Mouse (Mus musculus) neural tube, embryonic 14.5 days (tissue): ENCODE data around the gene Zfp811. TPM values are rescaled to one million over a fixed set of nuclear protein-coding genes. Genes with fewer than 3 reads are reported as not detected.
"Not testable (repeated sequence)": the region's sequence is repeated elsewhere in the genome, so short reads cannot be mapped to it uniquely, and the experiment has no call there.

Source experiments
- ATAC-seq: fragments of 200-750 bp; cut with Nextera tagmentation; 2 replicates; pipeline ENCODE4 v1.8.0; 2017; ENCODE audit warnings: low read depth, mild to moderate bottlenecking, moderate TSS enrichment, moderate library complexity
- H3K27ac ChIP-seq: fragments of 300-500 bp; sonication (generic); 2 replicates; pipeline ENCODE4 v1.5.1; 2014; ENCODE audit warnings: low read depth, mild to moderate bottlenecking, control low read depth, low read length, moderate library complexity, mixed read lengths
- H3K27me3 ChIP-seq: fragments of 300-500 bp; sonication (generic); 2 replicates; pipeline ENCODE4 v1.6.1; 2014; ENCODE audit warnings: low read length; ENCODE audit not compliant: control insufficient read depth, insufficient read depth
- H3K36me3 ChIP-seq: fragments of 300-500 bp; sonication (generic); 2 replicates; pipeline ENCODE4 v1.6.1; 2014; ENCODE audit warnings: low read length, mixed read lengths; ENCODE audit not compliant: control insufficient read depth, insufficient read depth
- H3K4me1 ChIP-seq: fragments of 300-500 bp; sonication (generic); 2 replicates; pipeline ENCODE4 v1.6.1; 2014; ENCODE audit warnings: low read length; ENCODE audit not compliant: control insufficient read depth, insufficient read depth
- H3K4me2 ChIP-seq: fragments of 300-500 bp; sonication (generic); 2 replicates; pipeline ENCODE4 v1.6.1; 2014; ENCODE audit warnings: mild to moderate bottlenecking, low read depth, low read length, control low read depth
- H3K4me3 ChIP-seq: fragments of 300-500 bp; sonication (generic); 2 replicates; pipeline ENCODE4 v1.5.1; 2014; ENCODE audit warnings: low read depth, low read length, control low read depth, mixed read lengths
- H3K9ac ChIP-seq: fragments of 300-500 bp; sonication (generic); replicated peaks from 2 replicates; pipeline ENCODE4 v1.6.1; 2014; ENCODE audit warnings: low read depth, mild to moderate bottlenecking, control low read depth, low read length, mixed read lengths
- H3K9me3 ChIP-seq: fragments of 300-500 bp; sonication (generic); 2 replicates; pipeline ENCODE4 v1.6.1; 2016; ENCODE audit warnings: low read length; ENCODE audit not compliant: control insufficient read depth
- WGBS: fragments of 180-500 bp; shearing (Covaris S2); extraction: QIAGEN DNeasy Blood & Tissue Kit; methylation state at CpG from one replicate; pipeline ENCODE4 v1.1.7; 2014; 5-methylcytosine and 5-hydroxymethylcytosine counted together
- polyA plus RNA-seq: library from polyadenylated mRNA; unstranded; fragments of >200 nt; fragmentation: Nextera tagmentation; extraction: Ambion mirVana; gene quantifications from 2 replicates; pipeline ENCODE4 v1.2.1, GENCODE M21; 2014

The Zfp811 gene
- polyA plus RNA-seq, result 58.4 and 60.6 TPM in 2 replicates

DNA sequence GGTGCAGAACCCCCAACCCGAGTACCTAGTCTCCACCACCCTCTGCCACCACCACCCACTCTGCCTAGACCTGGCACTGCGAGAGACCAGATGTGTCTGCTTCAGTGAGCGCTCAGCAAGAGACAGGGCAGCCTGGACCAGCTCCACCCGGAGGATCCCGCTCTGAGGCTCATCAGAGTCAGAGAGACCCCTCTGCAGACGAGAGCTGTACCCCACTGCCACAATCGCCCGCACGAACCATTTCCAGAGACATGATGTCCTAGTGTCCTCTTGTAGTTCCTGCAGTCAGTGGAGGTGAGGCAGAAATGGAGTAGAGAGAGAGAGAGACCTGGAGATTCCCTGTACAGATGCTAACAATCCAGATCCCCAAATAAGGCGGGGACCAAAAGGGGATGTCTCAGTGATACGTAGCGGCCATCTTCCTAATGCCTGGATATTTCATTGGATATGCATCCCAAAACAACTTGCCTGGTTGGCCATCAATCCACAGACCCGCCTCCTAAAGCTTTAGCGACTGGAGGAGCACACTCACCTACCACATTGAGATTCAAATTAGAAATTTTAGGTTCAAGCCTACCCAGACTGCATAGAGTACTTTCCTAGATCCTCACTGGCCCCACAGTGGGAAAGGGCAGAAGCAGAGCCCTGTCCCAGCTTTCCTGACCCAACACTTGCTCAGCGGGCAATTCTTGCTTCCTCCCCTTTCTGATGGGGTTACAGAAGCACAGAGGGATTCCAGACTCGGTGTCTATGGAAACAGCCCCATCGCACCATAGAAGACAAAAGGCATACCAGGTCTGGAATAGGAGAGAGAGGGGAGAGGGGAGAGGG lies at the start of gene Zfp811:
Gene Zfp811 (minus strand): TSS at position 388 of the 831 bp plus-strand sequence.
- H3K27me3 ChIP-seq, result no peaks in the 10 kb centered on the region
- H3K9me3 ChIP-seq, result no peaks in the 10 kb centered on the region
- peak within 1 kb of the TSS; percentile 89 for H3K27ac ChIP-seq
- no peaks in the 10 kb centered on the region for H3K36me3 ChIP-seq
- 1% methylated on average over 17 of the region's 17 CpGs for WGBS
- ATAC-seq, result peak; percentile 93
- H3K4me3 ChIP-seq, result peak within 1 kb of the TSS; percentile 61
- peak within 1 kb of the TSS; percentile 74 for H3K9ac ChIP-seq
- peaks cover 16% of the 10 kb centered on the region; the same call in 1 of the 2 replicates for H3K4me1 ChIP-seq
- H3K4me2 ChIP-seq, result peak within 1 kb of the TSS; percentile 58

DNA sequence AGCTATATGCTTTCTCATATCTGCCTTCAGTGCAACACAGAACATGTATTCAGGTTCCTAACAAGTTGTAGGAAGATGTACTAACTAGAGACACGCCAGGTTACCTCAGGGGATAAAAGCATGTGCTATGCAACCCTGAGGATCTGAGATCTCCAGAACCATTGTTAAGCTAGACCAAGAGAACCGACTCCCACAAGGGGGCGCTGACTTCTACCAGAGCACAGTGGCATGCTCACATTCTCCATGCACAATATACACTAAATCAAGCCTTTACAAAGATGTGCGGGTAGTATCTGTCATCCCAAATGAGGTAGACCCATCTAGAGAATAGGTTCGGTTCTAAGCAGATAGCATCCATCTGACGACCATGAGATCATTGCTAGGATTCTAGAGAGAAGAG lies 47.0 kb upstream of the Zfp811 start:
- not testable (repeated sequence) for H3K27me3 ChIP-seq, H3K36me3 ChIP-seq, ATAC-seq, H3K27ac ChIP-seq, H3K9ac ChIP-seq, H3K4me3 ChIP-seq, H3K4me2 ChIP-seq, H3K4me1 ChIP-seq, H3K9me3 ChIP-seq
- WGBS, result 79% methylated on average over 2 of the region's 6 CpGs

DNA sequence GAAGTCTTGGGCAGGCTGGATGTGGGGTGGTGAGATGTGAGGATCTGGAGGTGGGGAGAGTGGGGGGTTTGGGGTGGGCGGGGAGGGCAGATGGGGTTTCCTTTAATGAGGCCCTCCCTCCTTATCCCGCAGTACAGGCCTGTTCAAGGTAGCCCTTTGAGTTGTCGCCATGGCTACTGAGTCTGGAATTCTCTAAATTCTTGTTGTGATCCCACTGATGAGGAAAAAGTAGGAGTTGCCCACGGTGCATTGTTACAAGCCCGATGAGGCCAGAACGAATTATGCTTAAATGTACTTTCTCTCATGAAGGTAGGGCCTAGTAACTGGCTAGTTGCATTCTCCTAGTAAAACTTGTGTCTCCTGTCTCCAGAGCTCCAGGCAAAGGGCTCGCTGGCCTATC lies 41.9 kb upstream of the Zfp811 start:
- WGBS, result 38% methylated on average over 7 of the region's 7 CpGs
- Histone ChIP-seq H3K4me1 (no peaks in the 10 kb centered on the region), H3K36me3 (no peaks in the 10 kb centered on the region), H3K4me3 (no peak overlapping the region), H3K9ac (no peak overlapping the region), H3K27ac (no peak overlapping the region), H3K9me3 (no peaks in the 10 kb centered on the region), H3K4me2 (no peak overlapping the region), H3K27me3 (no peaks in the 10 kb centered on the region)
- ATAC-seq, result no peak

DNA sequence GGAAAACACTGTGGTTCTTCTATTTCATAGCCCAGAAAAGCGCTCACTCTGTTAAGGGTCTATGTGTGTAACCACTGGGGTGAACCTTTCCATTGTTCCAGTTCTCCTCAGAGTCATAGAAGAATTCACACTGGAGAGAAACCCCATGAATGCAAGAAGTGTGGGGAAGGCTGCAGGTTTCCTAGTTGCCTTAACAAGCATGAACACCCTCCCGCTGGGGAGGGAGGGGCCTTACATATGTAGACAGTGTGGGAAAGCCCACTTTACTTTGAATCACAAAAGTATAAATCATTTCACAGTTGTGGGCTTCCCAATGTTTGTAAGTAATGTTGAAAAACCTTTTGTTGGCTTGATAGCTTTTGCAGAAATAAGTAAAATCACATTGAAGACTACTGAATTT lies 31.7 kb upstream of the Zfp811 start:
- H3K4me3 ChIP-seq, result no peak overlapping the region
- no peak for ATAC-seq
- no peaks in the 10 kb centered on the region for H3K36me3 ChIP-seq
- 0 out of 2 replicates have a peak, but pooled peaks cover 3% of the 10 kb centered on the region for H3K9me3 ChIP-seq
- WGBS, result 30% methylated on average over 2 of the region's 2 CpGs
- 0 out of 2 replicates have a peak, but pooled peaks cover 2% of the 10 kb centered on the region for H3K4me1 ChIP-seq
- no peaks in the 10 kb centered on the region for H3K27me3 ChIP-seq
- no peak overlapping the region for H3K4me2 ChIP-seq
- H3K27ac ChIP-seq, result no peak overlapping the region
- H3K9ac ChIP-seq, result no peak overlapping the region

DNA sequence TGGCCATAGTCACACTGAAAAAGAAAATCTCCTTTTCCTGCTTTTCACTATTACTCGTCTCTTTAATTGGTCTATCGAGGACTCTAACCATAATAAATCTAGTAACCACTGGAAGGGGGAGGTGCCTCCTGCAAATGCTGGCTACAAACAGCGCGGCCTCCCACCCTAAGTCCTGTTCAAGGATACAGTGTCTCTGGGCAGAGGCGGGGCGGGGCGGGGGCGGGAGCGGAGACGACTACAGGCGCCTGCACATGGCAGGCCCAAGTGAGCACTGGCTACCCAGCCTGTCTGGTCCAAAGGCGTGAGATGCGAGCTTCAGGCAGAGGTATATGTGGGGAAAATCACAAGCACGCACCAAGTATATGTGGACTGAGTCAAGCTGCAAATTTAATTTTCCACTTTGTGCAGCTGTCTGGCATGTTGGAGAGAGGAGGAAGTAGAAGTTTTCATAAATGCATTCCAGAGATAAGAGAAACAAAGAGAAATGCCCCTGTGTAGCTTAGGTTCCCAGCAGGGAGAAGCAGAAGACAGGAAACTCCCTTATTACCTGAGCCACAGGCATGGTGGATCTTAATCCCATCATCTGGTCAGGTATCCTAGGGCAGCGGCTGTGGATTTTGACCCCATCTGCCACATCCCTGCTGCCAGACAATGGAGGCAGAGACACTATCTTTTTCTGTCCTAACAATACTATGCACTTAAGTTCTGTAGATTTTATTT lies 29.5 kb upstream of the Zfp811 start:
- H3K27me3 ChIP-seq, result no peaks in the 10 kb centered on the region
- no peaks in the 10 kb centered on the region for H3K36me3 ChIP-seq
- no peak for ATAC-seq
- no peak overlapping the region for H3K9ac ChIP-seq
- H3K4me1 ChIP-seq, result 0 out of 2 replicates have a peak, but pooled peaks cover 2% of the 10 kb centered on the region
- WGBS, result 44% methylated on average over 15 of the region's 15 CpGs
- no peak overlapping the region for H3K4me2 ChIP-seq
- 0 out of 2 replicates have a peak, but pooled peaks cover 3% of the 10 kb centered on the region for H3K9me3 ChIP-seq
- no peak overlapping the region for H3K27ac ChIP-seq
- no peak overlapping the region for H3K4me3 ChIP-seq

DNA sequence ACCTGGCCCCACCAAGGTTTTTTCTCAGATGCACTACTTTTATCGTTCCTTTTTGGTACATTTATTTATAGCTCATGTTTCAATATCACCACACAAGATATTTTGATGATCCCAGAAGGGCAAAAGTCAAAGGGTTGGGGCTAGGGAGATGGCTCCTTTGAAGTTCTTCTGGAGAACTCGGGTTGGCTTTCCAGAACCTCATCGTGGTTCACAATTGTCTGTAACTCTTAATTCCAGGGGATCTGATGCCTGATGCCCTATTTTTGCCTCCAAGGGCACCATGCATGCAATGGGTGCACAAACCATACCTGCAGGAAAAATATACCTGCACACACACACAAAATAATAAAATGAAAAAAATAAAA lies 20.7 kb upstream of the Zfp811 start:
- peak overlapping the region; percentile 91 for H3K4me2 ChIP-seq
- peak overlapping the region; percentile 83 for H3K4me3 ChIP-seq
- H3K9ac ChIP-seq, result no peak overlapping the region
- no peak overlapping the region for H3K27ac ChIP-seq
- H3K27me3 ChIP-seq, result no peaks in the 10 kb centered on the region
- no peaks in the 10 kb centered on the region; the same call in 1 of the 2 replicates for H3K36me3 ChIP-seq
- ATAC-seq, result 0 out of 2 replicates have a peak, but pooled peaks have one; percentile 15
- 36% methylated on average over 3 of the region's 3 CpGs for WGBS
- H3K9me3 ChIP-seq, result no peaks in the 10 kb centered on the region
- H3K4me1 ChIP-seq, result 0 out of 2 replicates have a peak, but pooled peaks cover 5% of the 10 kb centered on the region

DNA sequence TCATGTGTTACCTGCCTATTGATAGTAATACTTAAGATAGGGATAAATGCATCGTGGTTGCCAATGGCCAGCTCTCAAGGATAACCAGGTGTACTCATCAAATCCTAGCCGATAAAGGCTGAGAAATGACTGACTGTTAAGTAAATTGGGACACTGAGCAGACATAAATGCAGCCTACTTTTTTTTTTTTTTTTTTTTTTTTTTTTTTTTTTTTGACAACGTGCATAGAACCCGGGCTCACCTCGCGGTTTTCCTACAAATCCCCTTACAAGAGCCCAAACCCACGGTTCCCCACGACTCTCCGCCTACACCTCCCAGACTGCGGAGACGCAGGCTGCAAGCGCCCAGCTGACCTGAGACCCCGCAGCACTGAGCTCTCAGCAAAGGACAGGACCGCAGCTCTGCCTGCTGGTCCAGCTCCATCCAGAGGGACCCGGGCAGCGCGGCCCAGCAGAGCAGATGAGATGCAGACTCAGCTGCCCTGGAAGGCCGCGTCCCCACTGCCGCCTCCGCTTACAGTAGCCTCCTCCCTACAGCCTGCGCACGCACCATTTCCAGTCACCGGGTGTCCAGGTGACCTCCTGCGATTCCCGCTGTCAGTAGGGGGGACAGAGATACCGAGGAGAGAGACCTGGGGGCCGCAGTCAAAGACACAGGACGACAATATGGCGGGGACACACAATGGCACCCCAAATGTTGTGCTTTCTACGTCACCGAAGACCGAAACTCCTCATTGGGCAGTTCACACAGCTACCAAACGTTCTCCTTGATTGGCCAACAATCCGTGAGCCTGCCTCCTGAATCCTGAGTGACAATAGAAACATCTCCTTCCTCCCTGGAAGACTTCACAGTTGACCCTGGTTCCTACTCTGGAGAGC lies 20.0 kb upstream of the Zfp811 start, which contains the start of gene Zfp799:
Gene Zfp799 (minus strand): TSS at position 722 of the 878 bp plus-strand sequence.
- peak; percentile 100 for ATAC-seq
- Histone ChIP-seq H3K4me3 (peak within 1 kb of the TSS; percentile 83), H3K9ac (peak within 1 kb of the TSS; percentile 92), H3K27ac (peak within 1 kb of the TSS; percentile 80), H3K36me3 (peaks cover 1% of the 10 kb centered on the region; the same call in 1 of the 2 replicates), H3K4me2 (peak within 1 kb of the TSS; percentile 91), H3K9me3 (no peaks in the 10 kb centered on the region), H3K4me1 (0 out of 2 replicates have a peak, but pooled peaks cover 5% of the 10 kb centered on the region), H3K27me3 (no peaks in the 10 kb centered on the region)
- WGBS, result 2% methylated on average over 35 of the region's 35 CpGs

DNA sequence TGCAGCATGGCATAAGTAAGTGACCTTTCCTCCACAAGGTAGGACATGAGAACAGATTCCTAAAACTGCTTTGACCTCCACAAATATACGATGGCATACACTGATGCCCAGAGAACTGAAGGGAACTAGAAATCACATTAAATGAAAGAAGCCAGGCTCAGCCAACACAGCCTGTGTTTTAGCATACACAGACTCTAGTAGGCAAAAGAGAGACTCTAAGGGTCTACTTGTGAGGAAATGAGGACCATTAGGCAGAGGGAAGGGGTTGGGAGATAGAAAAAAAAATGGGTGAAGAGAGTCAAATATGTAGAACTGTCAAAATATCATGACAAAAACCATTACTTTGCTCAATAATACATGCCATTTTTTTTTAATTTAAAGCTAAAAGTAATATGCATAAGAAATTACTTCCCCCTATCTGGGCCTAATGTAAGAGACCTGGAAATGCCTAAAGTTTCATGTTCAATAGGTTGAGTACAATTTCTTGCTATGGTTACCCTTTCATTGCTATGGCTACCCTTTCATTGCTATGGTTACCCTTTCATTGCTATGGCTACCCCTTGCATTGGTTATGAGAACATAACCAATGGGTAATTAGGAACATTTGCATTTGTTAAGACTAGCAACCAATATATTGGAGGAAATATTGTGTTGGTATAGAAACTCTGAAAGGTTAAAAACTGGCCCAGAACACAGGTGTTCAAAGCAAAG lies 6.5 kb upstream of the Zfp811 start:
- Histone ChIP-seq H3K4me1 (no peaks in the 10 kb centered on the region), H3K36me3 (peaks cover 26% of the 10 kb centered on the region), H3K9ac (no peak overlapping the region), H3K27me3 (no peaks in the 10 kb centered on the region), H3K4me2 (no peak overlapping the region), H3K9me3 (no peaks in the 10 kb centered on the region), H3K4me3 (no peak overlapping the region), H3K27ac (no peak overlapping the region)
- ATAC-seq, result no peak
- 90% methylated on average over 1 of the region's 1 CpGs for WGBS
